Mouse (Mus musculus) fibroblast of lung, adult 2 months (primary cell): ENCODE results near the gene Rbp2.

Source experiments
- DNase-seq: peaks from one replicate; pipeline ENCODE4 v3.0.0-alpha.2; 2011; ENCODE audit warnings: low read depth

Gene Rbp2

DNA sequence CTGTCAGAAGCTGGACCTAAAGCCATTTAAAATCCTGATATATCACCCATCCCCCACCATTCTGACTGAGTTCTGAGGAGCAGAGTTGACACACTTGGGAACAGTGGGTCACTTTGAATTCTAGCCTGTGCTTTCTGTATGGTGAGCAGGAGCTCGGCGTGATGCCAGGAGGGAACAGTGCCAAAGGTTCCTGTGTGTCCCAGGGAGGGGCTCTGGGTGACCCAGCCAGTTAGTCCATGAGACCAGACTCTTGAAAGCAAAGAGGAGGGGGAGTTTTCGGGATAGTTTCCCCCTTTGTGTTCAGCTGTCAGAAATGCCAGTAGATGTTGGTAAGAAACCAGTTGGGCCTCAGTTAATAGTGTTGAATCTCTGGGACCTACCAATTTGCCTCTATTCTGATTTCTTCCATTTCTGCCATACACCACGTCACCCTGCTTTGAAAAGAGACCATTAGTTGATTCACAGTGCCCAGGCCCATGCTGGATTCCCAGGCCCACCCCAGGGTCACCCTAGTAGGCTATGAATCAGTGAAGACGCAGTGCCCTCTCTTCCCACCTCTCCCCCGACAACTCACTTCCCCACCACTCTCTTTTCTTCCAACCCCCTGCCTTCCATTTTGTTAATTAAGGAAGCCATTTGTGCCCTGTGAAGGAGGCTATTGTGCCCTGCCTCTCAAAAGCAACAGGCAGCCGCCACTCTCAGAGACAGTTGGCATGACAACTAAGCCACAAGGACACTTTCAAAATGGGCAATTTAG lies 39.0 kb downstream of the Rbp2 start:
- no peak for DNase-seq

DNA sequence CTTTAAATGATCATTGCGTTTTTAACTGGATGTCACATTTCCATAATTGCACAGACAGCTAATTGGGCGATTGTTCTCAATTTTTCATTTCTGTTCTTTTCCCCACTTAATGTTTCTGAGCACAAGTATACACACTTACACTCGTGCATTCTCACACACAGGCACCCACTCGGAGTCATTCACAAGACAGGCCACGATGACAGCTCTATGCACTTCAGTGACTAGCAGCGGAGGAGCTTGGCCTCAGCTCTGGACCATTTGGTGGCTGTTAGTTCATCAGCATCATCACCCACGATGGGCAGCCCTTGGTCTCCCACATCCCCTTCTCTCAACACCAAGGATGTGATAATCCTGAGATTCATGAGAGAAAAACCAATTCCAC lies 39.6 kb downstream of the Rbp2 start:
- DNase-seq: no peak

DNA sequence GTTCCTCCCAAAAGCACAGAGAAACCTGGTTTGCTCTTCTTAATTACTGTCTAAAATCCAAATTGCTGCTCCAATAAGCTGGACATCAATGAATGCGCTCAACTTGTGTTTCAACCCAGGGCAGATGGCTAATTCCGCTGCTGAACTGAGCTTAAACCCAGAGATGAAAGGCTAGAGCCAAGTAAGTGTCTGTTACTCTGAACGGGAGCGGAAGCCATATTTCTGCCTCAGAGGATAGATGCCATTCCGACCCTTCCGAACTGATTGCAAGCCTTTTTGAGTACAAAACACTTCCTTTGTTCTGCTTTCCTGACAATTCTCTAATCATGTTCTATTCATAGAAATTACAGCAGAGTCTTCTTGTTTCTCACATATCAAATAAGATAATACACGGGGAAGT lies 41.3 kb downstream of the Rbp2 start:
- DNase-seq: no peak

DNA sequence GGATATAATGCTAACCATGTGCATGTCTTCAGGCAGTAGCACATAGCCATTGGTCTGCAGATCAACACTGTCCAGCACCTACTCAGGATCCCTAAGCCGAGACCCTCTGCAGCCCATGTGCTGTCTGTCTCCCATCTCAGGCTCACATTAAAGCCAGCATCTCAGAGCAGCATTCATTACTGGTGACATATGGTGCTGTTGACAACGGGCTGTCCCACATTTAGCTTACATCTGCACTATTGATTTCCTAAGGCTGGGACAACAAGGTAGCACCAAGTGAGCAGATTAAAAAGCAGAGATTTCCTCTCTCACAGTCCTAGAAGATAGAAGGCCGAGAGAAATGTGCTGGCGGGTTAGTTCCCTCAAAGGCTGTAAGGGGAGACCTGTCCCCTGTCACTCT lies 43.9 kb downstream of the Rbp2 start:
- DNase-seq: no peak

- DNase-seq: no peak
These were observed 45.1 kb downstream of the Rbp2 start for GRCm38 (mm10) chr9:98530999-98531398.

DNA sequence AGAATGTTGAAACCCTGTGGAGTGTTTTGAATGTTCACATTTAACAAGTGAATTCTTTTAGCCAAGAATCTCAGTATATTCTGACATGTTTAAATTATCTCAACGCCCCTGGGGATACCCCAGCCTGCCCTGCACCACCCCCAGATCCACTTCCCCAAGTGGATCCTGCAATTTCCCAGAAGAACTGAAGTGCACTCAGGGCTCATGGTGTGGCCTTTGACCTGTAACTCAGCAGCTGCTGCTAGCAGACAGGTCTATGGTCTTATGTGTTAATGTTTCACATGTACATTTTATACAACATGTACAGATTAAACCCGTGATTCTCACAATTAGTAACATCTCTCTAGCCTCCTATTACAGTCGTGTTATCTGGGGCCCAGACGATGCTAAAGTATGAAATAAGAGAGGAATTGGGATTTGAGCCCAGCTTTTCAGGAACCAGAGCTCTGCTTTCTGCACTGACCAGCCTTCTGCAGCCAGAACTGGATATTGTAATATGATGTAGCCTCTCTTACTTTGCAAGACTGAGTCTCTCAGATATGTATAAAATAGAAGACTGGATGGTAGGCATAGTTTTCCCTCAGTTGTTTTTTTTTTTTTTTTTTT lies 48.9 kb downstream of the Rbp2 start:
- DNase-seq: no peak

DNA sequence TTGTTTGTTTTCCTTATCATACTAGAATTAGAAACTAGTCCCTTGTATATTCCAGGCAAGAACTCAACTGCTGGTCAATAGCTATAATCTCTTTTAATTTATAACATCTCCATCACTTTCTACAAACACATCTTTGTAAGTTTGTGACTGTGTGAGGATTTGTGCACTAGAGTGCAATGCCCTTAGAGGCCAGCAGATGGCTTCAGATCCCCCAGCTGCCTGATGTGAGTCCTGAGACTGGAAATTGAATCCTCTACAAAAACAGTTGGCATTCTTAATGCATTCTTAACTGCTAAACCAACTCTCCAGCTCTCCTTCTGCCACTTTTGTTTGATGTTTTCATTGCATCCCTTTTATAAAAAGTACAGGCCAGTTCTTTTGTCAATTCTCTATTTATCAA lies 49.8 kb downstream of the Rbp2 start:
- no peak for DNase-seq

DNA sequence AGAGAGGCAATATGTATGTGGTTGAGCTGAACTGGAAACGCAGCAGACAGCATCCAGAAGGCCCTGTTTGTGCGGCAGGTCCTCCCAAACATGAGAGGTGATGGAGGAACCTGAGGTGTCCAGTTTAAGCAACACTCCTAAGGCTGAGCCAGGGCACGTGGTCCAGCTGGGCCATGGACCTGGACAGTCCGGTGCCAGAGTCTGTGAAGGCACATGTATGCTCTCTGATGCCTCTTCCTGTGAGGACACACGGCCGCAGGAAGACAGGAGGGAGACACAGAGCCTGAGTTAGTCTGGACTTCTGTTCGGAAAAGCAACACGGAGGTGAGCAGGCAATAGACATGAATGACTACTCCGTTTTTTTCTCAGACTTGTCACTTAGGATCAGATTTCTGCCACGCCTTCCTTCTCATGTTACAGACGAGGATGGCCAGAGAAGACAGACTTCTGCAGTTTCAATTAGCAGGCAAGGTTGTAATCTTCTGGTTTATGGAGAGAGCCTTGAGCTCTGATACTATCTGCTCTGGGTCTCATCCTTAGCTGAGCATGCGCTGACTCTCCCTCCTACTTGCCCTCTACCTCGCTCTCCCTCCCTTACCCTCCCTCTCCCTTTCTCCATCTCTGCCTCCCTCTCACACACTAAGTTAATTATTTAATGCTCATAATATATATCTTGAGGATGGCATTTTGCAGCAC lies 52.2 kb downstream of the Rbp2 start:
- DNase-seq: no peak

- DNase-seq: peak; percentile 24
These were observed 52.9 kb downstream of the Rbp2 start for GRCm38 (mm10) chr9:98538713-98539360.

- no peak for DNase-seq
These were observed 58.1 kb downstream of the Rbp2 start for GRCm38 (mm10) chr9:98544042-98544441.
